Comparison of ENCODE assay signal across 7 mouse cellular contexts in the genomic region with DNA sequence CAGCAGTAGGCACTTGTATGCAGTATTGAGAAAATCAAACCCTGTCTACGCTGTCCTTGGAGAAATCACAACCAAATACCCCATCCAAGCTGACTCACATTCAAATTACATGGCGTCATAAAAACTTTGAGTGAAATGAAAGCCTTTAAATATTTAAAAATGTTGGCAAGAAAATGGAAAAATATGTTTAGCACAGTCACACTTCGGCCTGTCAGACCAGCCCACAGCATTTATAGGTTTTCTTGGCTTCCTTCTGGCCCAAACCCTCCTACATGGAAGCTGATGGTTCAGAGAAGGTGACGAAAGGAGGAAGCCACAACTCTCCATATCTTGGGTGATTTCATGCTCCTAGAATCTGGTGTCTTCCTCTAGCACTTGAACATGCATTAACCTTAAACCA.
"Had no signal": no experiment of that assay in that cellular context is flagged by ENCODE, and none has a peak within 500 bp of the region (broad histone marks: within the 10 kb centered on the region; RNA-seq: fewer than 3 reads in every experiment).

No protein-coding gene starts in this region.

- DNase-seq: kidney, adult 2 months; kidney, postnatal 14 days; liver; liver, embryonic 13.5 days; liver, postnatal 0 days; lung, postnatal 14 days; thymus, postnatal 4 days had no signal
